Mouse (Mus musculus): Measurements from ENCODE around the gene Dnah2.

The Dnah2 gene

DNA sequence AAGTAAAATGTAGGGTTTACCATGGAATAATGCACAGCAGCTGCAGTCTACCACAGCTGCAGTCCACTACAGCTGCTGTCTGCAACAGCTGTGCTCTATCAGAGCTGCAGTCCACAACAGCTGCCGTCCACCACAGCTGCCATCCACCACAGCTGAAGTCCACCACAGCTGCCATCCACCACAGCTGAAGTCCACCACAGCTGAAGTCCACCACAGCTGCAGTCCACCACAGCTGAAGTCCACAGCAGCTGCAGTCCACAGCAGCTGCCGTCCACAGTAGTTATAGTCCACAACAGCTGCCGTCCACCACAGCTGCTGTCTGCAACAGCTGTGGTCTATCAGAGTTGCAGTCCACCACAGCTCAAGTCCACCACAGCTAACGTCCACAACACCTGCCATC is 89.0 kb downstream of the Dnah2 start:
- no peak for DNase-seq

DNA sequence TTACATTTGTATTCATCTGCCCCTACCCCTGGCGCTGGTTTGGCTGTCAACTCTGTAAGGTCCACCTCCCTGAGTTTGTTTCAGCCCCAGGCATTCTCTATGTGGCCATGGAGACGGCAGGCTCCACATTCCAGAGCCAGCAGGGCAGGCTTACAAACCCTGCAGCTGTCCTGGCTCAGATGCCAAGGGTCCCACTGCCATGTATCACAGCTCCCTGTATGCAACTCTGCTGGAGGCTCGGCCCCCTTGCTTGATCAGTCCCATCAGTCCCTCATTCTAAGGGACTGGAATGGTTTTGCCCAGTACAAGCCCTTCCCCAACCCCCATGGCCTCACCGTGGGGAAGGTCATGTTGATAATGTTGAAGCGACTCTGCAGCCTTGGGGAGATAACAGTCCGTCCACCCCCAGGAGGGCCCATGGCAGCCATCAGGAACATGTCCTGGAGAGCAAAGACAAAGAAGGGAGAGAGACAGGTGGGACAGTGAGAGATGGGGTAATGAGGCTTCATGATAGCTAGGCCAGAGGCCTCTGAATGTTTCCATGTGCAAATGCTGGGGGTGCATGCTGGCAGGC is 91.8 kb downstream of the Dnah2 start:
- DNase-seq, result peak; percentile 20

GRCm38 (mm10) chr11:69452114-69452867 is 96.6 kb downstream of the Dnah2 start:
- DNase-seq, result no peak

DNA sequence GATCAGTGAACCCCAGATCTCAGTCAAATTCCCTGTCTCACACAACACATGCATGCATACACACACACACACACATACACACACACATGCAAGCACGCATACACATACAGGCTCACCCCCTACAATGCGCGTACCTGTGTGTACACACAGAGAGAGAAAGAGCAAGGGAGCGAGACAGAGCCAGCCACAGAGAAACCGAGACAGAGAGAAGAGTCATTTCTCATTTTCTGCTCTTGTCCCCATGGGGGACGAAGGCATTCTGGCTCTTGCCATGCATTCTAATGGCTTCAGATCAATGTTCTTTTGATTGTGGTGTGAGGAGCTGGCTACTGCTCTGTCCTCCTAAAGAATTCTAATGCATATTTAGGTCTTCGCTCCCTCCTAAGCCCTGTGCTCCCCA is 101.6 kb downstream of the Dnah2 start:
- DNase-seq, result no peak

DNA sequence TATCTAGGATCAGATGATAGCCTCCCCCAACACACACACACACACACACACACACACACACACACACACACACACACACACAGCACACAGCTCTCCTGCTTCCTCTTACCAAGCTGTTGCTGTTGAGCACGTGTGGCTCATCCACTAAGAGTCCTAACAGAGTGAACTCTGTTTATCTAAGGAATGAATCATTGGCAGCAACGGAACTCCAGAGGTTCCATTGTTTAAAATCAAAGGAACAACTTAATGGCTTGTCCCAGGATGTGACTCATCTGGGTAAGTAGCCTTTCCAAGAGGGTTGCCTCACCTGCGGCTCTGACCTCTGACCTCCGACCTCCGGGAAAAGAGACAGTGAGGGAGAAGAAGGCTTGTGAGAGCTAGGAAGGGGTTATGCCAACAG is 105.6 kb downstream of the Dnah2 start:
- no peak for DNase-seq

DNA sequence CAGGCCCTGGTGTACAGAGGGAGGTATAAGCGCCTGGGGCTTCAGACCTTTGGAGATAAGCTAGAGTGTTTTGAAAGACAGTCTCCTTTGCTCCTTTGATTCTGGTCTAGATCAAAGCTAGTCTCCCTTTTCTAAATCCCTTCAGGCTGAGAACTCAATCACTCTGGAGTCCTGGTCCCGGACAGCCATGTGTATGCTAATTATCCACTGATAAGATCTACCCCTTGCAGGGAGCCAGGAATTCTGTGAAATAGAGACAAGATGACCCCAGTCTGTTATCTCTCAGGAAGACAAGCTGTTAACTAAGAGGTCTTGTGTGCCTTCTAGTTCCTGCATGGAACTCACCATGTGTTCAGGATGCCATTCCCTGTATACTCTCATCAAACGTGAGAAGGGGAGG is 111.6 kb downstream of the Dnah2 start:
- DNase-seq, result no peak

DNA sequence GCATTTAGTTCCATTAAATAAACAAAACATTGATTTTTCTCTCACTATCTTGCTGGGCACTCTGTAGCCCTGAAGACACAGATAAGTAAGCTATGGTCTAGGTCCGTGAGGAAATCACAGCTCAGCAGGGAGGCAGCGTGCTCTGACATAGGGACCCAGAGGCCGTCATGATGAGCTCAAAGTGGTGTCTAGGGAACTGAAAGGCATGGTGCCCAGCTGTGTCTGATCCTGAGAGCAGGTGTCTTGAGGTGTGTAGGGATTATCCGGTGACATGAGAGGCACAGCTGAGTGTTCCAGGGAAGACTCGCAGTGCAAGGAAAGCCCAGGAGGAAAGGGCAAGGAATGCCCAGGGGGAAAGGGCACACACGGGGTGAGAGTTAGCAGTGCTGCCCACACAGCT is 115.7 kb downstream of the Dnah2 start:
- DNase-seq, result no peak

- DNase-seq, result no peak
These were observed 116.3 kb downstream of the Dnah2 start for GRCm38 (mm10) chr11:69432640-69432982.

- DNase-seq, result peak; percentile 62
These were observed 116.9 kb downstream of the Dnah2 start for GRCm38 (mm10) chr11:69431829-69432639.

GRCm38 (mm10) chr11:69430631-69431030 is 118.3 kb downstream of the Dnah2 start:
- DNase-seq, result no peak

- DNase-seq, result no peak
These were observed 119.6 kb downstream of the Dnah2 start for GRCm38 (mm10) chr11:69429313-69429712.

DNA sequence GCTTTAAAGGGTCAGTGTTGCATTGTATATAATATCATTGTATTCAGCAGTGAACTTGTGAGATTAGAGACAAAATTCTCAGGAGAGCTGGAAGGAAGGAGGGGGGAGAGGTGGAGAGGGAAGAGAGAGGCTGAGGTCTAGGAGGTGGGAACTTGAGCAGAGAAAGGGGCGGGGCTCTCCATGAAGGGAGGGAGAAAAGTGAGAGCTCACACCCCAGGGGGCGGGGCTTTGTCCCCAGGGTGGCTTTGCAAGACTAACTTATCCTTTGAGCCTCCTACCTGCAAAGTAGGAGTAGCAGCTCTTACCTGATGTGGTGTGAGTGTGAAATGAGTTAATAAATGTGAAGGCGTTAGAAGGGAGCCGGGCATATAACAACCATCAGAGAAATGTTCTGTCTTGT is 120.2 kb downstream of the Dnah2 start:
- no peak for DNase-seq

DNA sequence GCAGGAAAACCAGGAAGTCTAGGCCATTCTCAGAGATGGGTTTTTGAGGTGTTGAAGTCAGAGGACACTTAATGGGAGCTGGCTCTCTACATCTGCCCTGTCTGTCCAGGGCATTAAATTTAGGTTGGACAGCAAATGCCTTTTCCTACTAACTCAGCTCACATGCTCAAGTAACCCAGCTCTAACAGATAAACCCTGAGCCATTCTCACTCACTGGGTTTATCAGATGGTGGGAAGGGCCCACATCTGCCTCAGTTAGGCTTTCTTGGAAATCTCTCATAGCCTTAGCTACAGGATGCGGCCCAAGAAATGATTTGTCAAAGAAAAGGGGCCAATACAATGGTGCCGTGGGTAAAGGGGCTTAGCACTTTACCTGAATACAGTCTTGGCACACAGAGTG is 122.7 kb downstream of the Dnah2 start:
- DNase-seq, result no peak

- no peak for DNase-seq
These were observed 125.0 kb downstream of the Dnah2 start for GRCm38 (mm10) chr11:69423885-69424284.

DNA sequence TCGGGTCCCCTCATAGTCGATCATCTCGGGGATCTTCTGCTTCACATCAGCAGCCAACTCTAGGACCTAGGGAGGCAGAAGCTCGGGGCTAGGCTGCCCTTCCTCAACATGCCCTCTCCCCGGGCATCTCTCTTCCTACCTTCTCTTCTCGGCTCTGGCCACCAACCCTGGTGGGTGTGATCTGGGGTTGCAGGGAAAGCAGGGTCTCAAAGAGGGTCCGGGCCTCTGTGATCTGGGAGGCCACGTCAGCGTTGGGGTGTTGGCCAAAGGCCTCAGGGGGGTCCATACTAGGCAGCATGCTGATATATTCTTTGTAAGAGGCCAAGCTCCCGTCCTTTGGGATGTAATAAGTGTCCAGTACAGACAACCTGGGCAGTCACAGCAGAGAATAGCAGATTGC is 126.1 kb downstream of the Dnah2 start:
- no peak for DNase-seq

- no peak for DNase-seq
These were observed 127.6 kb downstream of the Dnah2 start for GRCm38 (mm10) chr11:69421131-69421977.

DNA sequence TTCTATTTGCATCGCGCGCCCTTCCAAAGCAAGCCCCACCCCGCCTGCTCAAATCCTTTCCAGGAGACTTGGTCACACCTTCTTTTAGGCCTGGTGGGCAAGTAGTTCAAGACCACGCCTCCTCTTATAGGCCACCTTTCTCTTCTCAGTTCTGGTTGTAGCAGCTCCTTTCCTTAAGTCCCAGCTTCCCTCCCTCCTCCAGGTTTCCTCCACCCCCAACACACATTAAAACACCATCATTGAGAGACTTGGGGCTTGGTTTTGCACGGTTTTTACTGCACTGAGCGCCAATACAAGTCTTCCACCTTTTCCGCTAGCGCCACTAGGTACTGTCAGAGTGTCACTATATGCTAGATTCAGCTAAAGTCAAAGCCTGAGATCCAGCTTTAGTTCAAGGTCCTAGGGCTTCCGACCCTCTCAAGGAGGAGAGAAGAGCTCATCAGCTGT is 128.3 kb downstream of the Dnah2 start:
- no peak for DNase-seq

DNA sequence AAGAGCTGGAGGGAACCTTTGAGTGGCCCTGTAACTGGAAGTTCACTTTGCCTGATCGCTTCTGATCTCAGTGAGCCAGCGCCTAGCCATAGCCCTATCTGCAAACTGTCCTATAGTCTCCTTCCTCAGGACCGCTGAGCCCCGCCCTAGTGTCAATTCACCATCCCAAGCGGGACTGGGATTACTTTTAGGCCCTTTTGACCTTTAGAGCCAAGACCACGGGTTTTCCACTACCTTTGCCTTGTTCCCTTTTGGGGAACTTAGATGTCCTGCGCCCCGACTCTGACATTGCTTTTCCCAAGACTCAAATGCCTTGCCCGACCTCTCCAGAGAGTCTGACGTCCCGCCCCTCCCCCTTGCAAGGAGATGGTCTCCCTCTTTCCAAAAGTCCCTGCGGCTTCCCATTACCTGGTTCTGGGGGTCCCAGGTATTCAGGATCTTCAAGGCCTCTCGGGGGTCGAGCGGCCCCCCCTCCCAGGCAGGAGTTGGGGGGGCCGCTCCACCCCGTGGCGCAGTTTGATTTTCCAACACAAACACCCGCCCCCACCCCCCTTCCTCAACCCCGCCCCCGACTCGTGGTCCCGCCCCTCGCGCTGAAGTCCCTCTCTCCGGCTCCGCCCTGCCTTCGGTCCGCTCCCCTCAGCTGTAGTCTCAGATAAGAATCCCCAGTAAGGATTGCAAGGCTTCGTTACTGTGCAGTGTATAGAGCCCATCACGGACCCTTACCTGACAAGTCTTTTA is 128.9 kb downstream of the Dnah2 start:
- no peak for DNase-seq

DNA sequence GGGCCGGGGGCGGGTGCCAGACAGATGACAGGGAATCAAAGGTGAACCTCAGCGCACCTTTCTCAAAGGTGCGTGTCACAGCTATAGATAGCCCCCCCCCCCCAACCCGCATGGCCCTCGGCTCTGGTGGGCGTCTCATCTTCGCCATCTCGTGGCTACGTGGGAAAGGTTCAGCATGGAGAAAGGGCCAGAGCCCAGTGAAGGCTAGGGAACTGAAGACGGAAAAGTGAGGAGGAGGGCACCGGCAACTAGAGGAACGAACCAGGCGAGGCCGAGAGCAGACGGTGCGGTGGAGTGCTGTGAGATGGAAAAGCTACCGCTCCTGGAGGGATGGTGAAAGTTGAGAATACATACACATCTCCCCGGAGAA is 129.5 kb downstream of the Dnah2 start:
- no peak for DNase-seq

DNA sequence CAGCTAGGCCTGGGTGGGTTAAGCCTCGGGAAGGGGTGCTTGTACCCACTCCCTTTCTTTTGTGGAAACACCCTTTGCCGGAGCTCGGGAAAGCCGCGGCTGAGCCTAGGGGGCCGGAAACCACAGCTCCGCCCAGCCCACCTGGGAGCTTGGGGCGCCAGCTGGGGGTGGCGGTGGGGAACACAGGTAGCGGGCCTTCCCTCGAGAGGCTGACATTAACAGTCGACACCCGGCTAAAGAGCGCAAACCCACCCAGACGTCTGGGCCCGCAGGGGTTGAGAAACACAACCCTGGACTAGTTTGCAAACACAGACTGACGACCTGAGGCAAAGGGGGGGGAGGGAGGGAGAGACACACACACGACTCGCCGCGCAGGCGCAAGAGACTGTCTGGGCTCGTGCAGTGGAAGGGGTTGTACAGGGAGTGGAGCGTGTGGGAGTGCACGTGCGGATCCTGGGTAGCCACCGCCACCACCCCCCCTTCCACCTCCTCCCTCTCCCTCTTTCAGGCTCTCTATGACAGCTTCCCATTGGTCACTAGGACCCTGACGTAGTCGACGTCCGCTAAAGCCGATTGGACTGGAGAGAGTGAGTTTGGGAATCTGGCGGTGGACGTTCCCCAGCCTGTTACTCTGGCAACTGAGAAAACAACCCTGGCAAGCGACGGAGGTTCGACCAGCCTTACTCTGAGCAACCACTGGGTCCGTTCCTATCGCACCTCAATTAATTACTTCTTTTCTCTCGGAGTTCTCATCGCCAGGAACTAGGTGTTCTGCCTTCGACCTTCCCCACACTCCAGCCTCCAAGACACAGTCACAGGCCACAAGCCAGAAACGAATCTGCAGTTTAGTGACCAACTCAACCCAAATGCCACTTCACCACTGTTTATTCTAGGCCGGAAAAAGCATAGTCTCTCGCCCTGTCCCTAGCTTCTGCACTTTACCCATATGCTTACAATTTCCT is 130.1 kb downstream of the Dnah2 start:
- peak; percentile 90 for DNase-seq
